Mouse (Mus musculus): ENCODE results near the gene Nav2.
A peak's percentile ranks its signal among the peaks of the same experiment; 100 is the strongest.

The Nav2 gene

GRCm38 (mm10) chr7:49326136-49326722 is 417.7 kb downstream of the Nav2 start:
- no peak for DNase-seq (ENCODE audit: low read depth, low spot score)

GRCm38 (mm10) chr7:49326967-49327742 is 418.6 kb downstream of the Nav2 start:
- no peak for DNase-seq (ENCODE audit: low read depth, low spot score)

- DNase-seq (ENCODE audit: low read depth, low spot score): no peak
Measured at GRCm38 (mm10) chr7:49330181-49330580, 421.7 kb downstream of the Nav2 start.

GRCm38 (mm10) chr7:49331939-49332338 is 423.4 kb downstream of the Nav2 start:
- DNase-seq (ENCODE audit: low read depth, low spot score): no peak

- no peak for DNase-seq (ENCODE audit: low read depth, low spot score)
Measured at GRCm38 (mm10) chr7:49332644-49333043, 424.1 kb downstream of the Nav2 start.

- no peak for DNase-seq (ENCODE audit: low read depth, low spot score)
Measured at GRCm38 (mm10) chr7:49334163-49334562, 425.6 kb downstream of the Nav2 start.

GRCm38 (mm10) chr7:49335056-49335455 is 426.5 kb downstream of the Nav2 start:
- no peak for DNase-seq (ENCODE audit: low read depth, low spot score)

GRCm38 (mm10) chr7:49336725-49337124 is 428.2 kb downstream of the Nav2 start:
- DNase-seq (ENCODE audit: low read depth, low spot score): no peak

- no peak for DNase-seq (ENCODE audit: low read depth, low spot score)
Measured at GRCm38 (mm10) chr7:49337710-49338109, 429.2 kb downstream of the Nav2 start.

GRCm38 (mm10) chr7:49339953-49340352 is 431.4 kb downstream of the Nav2 start:
- DNase-seq (ENCODE audit: low read depth, low spot score): no peak

GRCm38 (mm10) chr7:49341151-49341918 is 432.8 kb downstream of the Nav2 start:
- no peak for DNase-seq (ENCODE audit: low read depth, low spot score)

GRCm38 (mm10) chr7:49341919-49342529 is 433.5 kb downstream of the Nav2 start:
- DNase-seq (ENCODE audit: low read depth, low spot score): no peak

GRCm38 (mm10) chr7:49342556-49343080 is 434.1 kb downstream of the Nav2 start:
- DNase-seq (ENCODE audit: low read depth, low spot score): no peak

- DNase-seq (ENCODE audit: low read depth, low spot score): no peak
Measured at GRCm38 (mm10) chr7:49343081-49343600, 434.6 kb downstream of the Nav2 start.

- DNase-seq (ENCODE audit: low read depth, low spot score): peak; percentile 15
Measured at GRCm38 (mm10) chr7:49343752-49344484, 435.4 kb downstream of the Nav2 start.

GRCm38 (mm10) chr7:49347338-49348272 is 439.1 kb downstream of the Nav2 start:
- DNase-seq (ENCODE audit: low read depth, low spot score): no peak

- DNase-seq (ENCODE audit: low read depth, low spot score): no peak
Measured at GRCm38 (mm10) chr7:49348636-49349035, 440.1 kb downstream of the Nav2 start.

GRCm38 (mm10) chr7:49350321-49351007 is 441.9 kb downstream of the Nav2 start:
- no peak for DNase-seq (ENCODE audit: low read depth, low spot score)

- no peak for DNase-seq (ENCODE audit: low read depth, low spot score)
Measured at GRCm38 (mm10) chr7:49351596-49352258, 443.2 kb downstream of the Nav2 start.
